Mouse (Mus musculus) forebrain, embryonic 14.5 days (tissue): Measurements from ENCODE around the gene Mad1l1. TPM values are rescaled to one million over a fixed set of nuclear protein-coding genes. Genes with fewer than 3 reads are reported as not detected.

Source experiments
- ATAC-seq: fragments of 200-750 bp; cut with Nextera tagmentation; 2 replicates; pipeline ENCODE4 v1.8.0; 2017; ENCODE audit warnings: mild to moderate bottlenecking, moderate library complexity
- DNase-seq: peaks from one replicate; pipeline ENCODE4 v3.0.0-alpha.2; 2015; ENCODE audit warnings: low spot score
- H3K27ac ChIP-seq: fragments of 300-500 bp; sonication (generic); 2 replicates; pipeline ENCODE4 v1.5.1; 2014; ENCODE audit warnings: low read depth, mild to moderate bottlenecking, control low read depth, low read length, moderate library complexity
- H3K27me3 ChIP-seq: fragments of 300-500 bp; sonication (generic); replicated peaks from 2 replicates; pipeline ENCODE4 v1.6.1; 2014; ENCODE audit warnings: low read length, control low read depth, mixed read lengths; ENCODE audit not compliant: control insufficient read depth, insufficient read depth
- H3K36me3 ChIP-seq: fragments of 300-500 bp; sonication (generic); 2 replicates; pipeline ENCODE4 v1.6.1; 2014; ENCODE audit warnings: low read length, control low read depth; ENCODE audit not compliant: control insufficient read depth, insufficient read depth
- H3K4me1 ChIP-seq: fragments of 300-500 bp; sonication (generic); 2 replicates; pipeline ENCODE4 v1.6.1; 2014; ENCODE audit warnings: antibody characterized with exemption, low read length, control low read depth; ENCODE audit not compliant: control insufficient read depth, insufficient read depth
- H3K4me2 ChIP-seq: fragments of 300-500 bp; sonication (generic); 2 replicates; pipeline ENCODE4 v1.6.1; 2014; ENCODE audit warnings: mild to moderate bottlenecking, control low read depth, low read length
- H3K4me3 ChIP-seq: fragments of 300-500 bp; sonication (generic); 2 replicates; pipeline ENCODE4 v1.5.1; 2014; ENCODE audit warnings: low read depth, low read length, control low read depth
- H3K9ac ChIP-seq: fragments of 300-500 bp; sonication (generic); 2 replicates; pipeline ENCODE4 v1.6.1; 2014; ENCODE audit warnings: mild to moderate bottlenecking, low read length, control low read depth, moderate library complexity
- H3K9me3 ChIP-seq: fragments of 300-500 bp; sonication (generic); replicated peaks from 2 replicates; pipeline ENCODE4 v1.6.1; 2016; ENCODE audit warnings: low read length, control low read depth, mixed read lengths; ENCODE audit not compliant: control insufficient read depth
- WGBS: fragments of 180-500 bp; shearing (Covaris S2); extraction: QIAGEN DNeasy Blood & Tissue Kit; methylation state at CpG from one replicate; pipeline ENCODE4 v1.1.7; 2014; 5-methylcytosine and 5-hydroxymethylcytosine counted together
- polyA plus RNA-seq: library from polyadenylated mRNA; unstranded; fragments of >200 nt; fragmentation: Nextera tagmentation; extraction: Ambion mirVana; gene quantifications from 2 replicates; pipeline ENCODE4 v1.2.1, GENCODE M21; 2014

Gene Mad1l1
- polyA plus RNA-seq, 1 experiment from 2014 or later, result 29.2 TPM

- no peak for DNase-seq
- no peak overlapping the region for H3K9ac ChIP-seq
- no peak overlapping the region for H3K4me2 ChIP-seq
- WGBS, result 74% methylated on average over 3 of the region's 3 CpGs
- no peak overlapping the region for H3K4me3 ChIP-seq
- H3K27me3 ChIP-seq, result no peaks in the 10 kb centered on the region
- H3K4me1 ChIP-seq, result no peaks in the 10 kb centered on the region
- ATAC-seq, result no peak
- H3K36me3 ChIP-seq, result no peaks in the 10 kb centered on the region
- no peak overlapping the region for H3K27ac ChIP-seq
- no peaks in the 10 kb centered on the region for H3K9me3 ChIP-seq
Measured at GRCm38 (mm10) chr5:140042002-140042611, 279.2 kb downstream of the Mad1l1 start.

- Histone ChIP-seq H3K36me3 (no peaks in the 10 kb centered on the region), H3K4me2 (no peak overlapping the region), H3K4me1 (no peaks in the 10 kb centered on the region), H3K9ac (no peak overlapping the region), H3K27me3 (no peaks in the 10 kb centered on the region), H3K9me3 (no peaks in the 10 kb centered on the region), H3K4me3 (no peak overlapping the region), H3K27ac (no peak overlapping the region)
- ATAC-seq (no peak), DNase-seq (no peak)
- 92% methylated on average over 3 of the region's 3 CpGs for WGBS
Measured at GRCm38 (mm10) chr5:140041055-140041454, 280.3 kb downstream of the Mad1l1 start.

GRCm38 (mm10) chr5:140037587-140038233, 283.6 kb downstream of the Mad1l1 start:
- H3K27ac ChIP-seq, result no peak overlapping the region
- no peaks in the 10 kb centered on the region for H3K4me1 ChIP-seq
- 82% methylated on average over 6 of the region's 6 CpGs for WGBS
- H3K9me3 ChIP-seq, result no peaks in the 10 kb centered on the region
- no peaks in the 10 kb centered on the region for H3K36me3 ChIP-seq
- H3K9ac ChIP-seq, result no peak overlapping the region
- no peaks in the 10 kb centered on the region for H3K27me3 ChIP-seq
- no peak for DNase-seq
- H3K4me2 ChIP-seq, result no peak overlapping the region
- ATAC-seq, result no peak
- no peak overlapping the region for H3K4me3 ChIP-seq

DNA sequence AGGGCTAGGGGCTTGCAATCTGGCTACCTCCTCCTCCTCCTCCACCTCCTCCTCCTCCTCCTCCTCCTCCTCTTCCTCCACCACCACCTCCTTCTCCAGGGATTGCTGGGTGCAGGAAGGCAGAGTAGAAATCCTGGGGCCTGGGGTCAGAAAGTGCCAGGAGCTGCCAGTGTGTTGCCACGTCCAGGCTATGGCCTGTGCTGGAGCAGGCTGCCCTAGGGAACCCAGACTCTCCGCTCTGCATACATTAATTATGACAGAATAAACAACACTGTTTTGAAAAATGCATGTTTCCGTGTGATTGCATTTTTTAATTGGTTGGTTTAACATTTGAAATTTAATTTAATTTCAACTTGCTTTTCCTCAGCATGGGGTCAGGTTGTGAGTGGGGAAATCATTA, 285.7 kb downstream of the Mad1l1 start:
- no peaks in the 10 kb centered on the region for H3K36me3 ChIP-seq
- no peaks in the 10 kb centered on the region for H3K4me1 ChIP-seq
- H3K9me3 ChIP-seq, result no peaks in the 10 kb centered on the region
- H3K27ac ChIP-seq, result no peak overlapping the region
- WGBS, result 76% methylated on average over 3 of the region's 3 CpGs
- no peak for ATAC-seq
- H3K27me3 ChIP-seq, result no peaks in the 10 kb centered on the region
- no peak overlapping the region for H3K4me3 ChIP-seq
- no peak for DNase-seq
- no peak overlapping the region for H3K4me2 ChIP-seq
- no peak overlapping the region for H3K9ac ChIP-seq

DNA sequence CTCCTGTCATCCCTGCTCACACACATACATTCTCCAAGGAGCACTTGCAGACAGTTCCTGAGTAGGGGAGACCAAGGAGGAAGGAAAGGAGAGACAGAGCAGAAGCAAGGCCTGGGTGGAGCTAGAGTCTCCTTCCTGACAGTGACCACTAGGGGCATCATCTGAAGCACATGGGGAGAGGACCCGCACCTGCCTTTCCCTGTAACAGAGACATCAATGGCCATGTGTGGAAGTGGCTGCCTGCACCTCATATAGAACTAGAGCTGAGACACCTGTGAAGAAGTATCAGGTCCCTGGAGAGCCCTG, 286.4 kb downstream of the Mad1l1 start:
- Histone ChIP-seq H3K9ac (no peak overlapping the region), H3K4me3 (no peak overlapping the region), H3K4me2 (no peak overlapping the region), H3K9me3 (no peaks in the 10 kb centered on the region), H3K27me3 (no peaks in the 10 kb centered on the region), H3K4me1 (no peaks in the 10 kb centered on the region), H3K36me3 (no peaks in the 10 kb centered on the region), H3K27ac (no peak overlapping the region)
- no peak for ATAC-seq
- WGBS, result 50% methylated on average over 1 of the region's 1 CpGs
- no peak for DNase-seq

DNA sequence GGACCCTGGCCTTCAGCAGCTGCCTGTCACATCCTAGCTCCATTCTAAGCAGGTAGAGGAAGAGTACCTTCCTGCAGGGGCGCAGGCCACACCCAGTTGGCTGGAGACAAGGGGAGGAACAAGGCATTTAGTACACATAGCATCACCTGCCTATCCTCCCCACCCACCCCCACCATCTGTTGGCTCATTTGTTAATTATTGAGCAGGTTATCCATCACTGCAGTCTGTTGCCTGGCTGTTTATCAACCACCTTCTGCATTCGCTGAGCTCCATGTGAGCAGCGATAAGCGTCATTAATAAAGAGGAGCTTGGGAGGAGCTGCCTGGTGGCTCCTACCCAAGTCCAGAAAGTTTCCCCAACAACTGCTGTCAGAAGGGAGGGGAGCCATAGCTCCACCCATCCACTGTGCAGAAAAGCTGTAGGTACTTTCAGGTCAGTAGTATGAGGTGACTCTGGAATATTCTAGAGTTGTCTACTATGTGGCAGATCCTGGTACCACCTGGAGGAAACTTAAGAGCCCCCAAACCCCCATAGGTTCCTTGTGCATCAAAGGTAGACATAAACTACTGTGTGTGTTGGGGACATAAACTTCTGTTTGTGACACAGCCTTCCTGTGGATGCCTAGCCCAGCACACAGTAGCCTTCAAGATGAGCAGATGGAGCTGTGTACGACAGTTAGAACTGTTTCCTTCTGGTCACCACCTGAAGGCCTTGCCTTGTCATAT, 286.9 kb downstream of the Mad1l1 start:
- no peaks in the 10 kb centered on the region for H3K27me3 ChIP-seq
- DNase-seq, result no peak
- no peak overlapping the region for H3K27ac ChIP-seq
- WGBS, result 84% methylated on average over 5 of the region's 5 CpGs
- H3K4me1 ChIP-seq, result no peaks in the 10 kb centered on the region
- H3K9me3 ChIP-seq, result no peaks in the 10 kb centered on the region
- no peaks in the 10 kb centered on the region for H3K36me3 ChIP-seq
- no peak overlapping the region for H3K4me2 ChIP-seq
- ATAC-seq, result no peak
- no peak overlapping the region for H3K4me3 ChIP-seq
- no peak overlapping the region for H3K9ac ChIP-seq

GRCm38 (mm10) chr5:140026366-140026765, 295.0 kb downstream of the Mad1l1 start:
- no peak for ATAC-seq
- no peaks in the 10 kb centered on the region for H3K9me3 ChIP-seq
- 85% methylated on average over 4 of the region's 4 CpGs for WGBS

DNA sequence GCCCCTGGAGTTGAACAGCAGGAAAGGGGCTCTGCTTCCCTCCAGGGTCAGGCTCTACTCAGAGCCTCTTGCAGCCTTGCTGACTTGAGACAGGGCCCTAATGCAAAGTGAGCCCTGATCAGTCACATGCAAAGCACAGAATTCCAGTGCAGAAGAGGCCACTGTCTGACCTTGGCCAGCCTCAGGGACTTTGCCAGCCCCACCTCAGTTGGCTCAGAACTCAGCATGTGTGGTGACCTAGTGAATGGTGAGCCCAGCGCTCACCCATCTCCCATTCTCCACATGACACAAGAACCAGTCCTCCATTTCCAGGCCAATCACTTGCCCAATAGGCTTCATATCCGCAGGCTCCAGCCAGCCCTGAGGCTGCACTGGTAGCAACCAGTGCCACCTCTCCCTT, 296.1 kb downstream of the Mad1l1 start:
- no peak overlapping the region for H3K4me3 ChIP-seq
- H3K9me3 ChIP-seq, result no peaks in the 10 kb centered on the region
- H3K27me3 ChIP-seq, result no peaks in the 10 kb centered on the region
- ATAC-seq (no peak), DNase-seq (no peak)
- H3K4me2 ChIP-seq, result no peak overlapping the region
- H3K4me1 ChIP-seq, result peaks cover 16% of the 10 kb centered on the region
- no peaks in the 10 kb centered on the region for H3K36me3 ChIP-seq
- H3K27ac ChIP-seq, result no peak overlapping the region
- no peak overlapping the region for H3K9ac ChIP-seq
- WGBS, result 96% methylated on average over 2 of the region's 2 CpGs

More at GRCm38 (mm10) chr5:140026366-140026765, 295.0 kb downstream of the Mad1l1 start:
- peaks cover 16% of the 10 kb centered on the region for H3K4me1 ChIP-seq
- DNase-seq, result no peak
- no peaks in the 10 kb centered on the region for H3K27me3 ChIP-seq
- H3K4me2 ChIP-seq, result no peak overlapping the region
- H3K9ac ChIP-seq, result no peak overlapping the region
- H3K36me3 ChIP-seq, result no peaks in the 10 kb centered on the region
- no peak overlapping the region for H3K4me3 ChIP-seq
- no peak overlapping the region for H3K27ac ChIP-seq

GRCm38 (mm10) chr5:140023941-140024500, 297.3 kb downstream of the Mad1l1 start:
- ATAC-seq (peak; percentile 63; the same call in 1 of the 2 replicates), DNase-seq (peak; percentile 58)
- no peak overlapping the region for H3K9ac ChIP-seq
- H3K4me1 ChIP-seq, result peaks cover 16% of the 10 kb centered on the region
- no peaks in the 10 kb centered on the region for H3K36me3 ChIP-seq
- H3K9me3 ChIP-seq, result no peaks in the 10 kb centered on the region
- H3K4me2 ChIP-seq, result no peak overlapping the region
- no peaks in the 10 kb centered on the region for H3K27me3 ChIP-seq
- WGBS, result 13% methylated on average over 3 of the region's 3 CpGs
- H3K4me3 ChIP-seq, result no peak overlapping the region
- peak overlapping the region; percentile 15; the same call in 1 of the 2 replicates for H3K27ac ChIP-seq
